Mouse (Mus musculus) cerebellum, postnatal 4 days (tissue): ENCODE results near the gene 2210407C18Rik.

Experiments used
- DNase-seq, 2 experiments: peaks; one replicate each; pipeline ENCODE4 v3.0.0; 2022; ENCODE audit warnings: low spot score in 2 of 2, mixed read lengths in 1 of 2

Gene 2210407C18Rik

DNA sequence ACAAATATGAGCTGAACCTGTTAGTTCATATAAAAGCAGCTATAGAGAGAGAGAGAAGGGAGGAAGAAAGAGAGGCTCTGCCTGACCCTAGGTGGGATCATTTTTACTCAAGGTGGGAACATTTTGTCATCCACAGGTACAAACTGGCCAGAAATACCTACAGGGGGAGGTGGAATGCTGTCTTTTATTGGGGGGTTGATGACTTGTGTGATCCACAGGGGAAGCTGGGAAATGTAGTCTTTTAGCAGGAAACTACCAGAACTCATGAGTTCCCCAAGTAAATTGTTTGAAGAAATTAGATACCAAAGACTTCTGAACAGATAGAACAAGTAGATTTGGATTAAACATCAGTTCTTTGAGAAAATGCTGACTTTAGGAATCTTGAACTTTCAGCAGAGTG lies 13.8 kb downstream of the 2210407C18Rik start:
- DNase-seq, result no peak

- no peak for DNase-seq
Observed at GRCm38 (mm10) chr11:58597837-58598236, 18.0 kb downstream of the 2210407C18Rik start.

DNA sequence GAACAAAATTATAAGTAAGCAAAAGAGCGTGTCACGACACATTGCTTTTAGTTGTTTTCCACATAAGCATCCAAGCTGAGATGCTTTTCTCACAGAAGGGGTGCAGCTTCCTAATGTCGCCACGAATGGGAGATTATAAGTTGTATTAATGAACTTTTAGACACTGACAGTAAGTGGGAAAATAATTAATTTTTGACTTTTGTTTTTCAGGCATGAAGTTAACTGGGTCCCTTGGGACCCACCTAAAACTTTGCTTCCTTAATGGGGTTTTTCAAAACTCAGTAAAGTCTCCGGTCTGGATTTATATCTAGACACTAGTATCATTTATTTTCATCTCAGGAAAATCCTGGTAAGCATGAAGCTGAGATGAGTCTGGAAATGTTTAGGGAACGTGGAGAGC lies 21.1 kb downstream of the 2210407C18Rik start, which contains the start of gene Olfr324:
Gene Olfr324 (plus strand): TSS at position 301 of the 400 bp plus-strand sequence.
- no peak for DNase-seq

GRCm38 (mm10) chr11:58588620-58589250 lies 27.1 kb downstream of the 2210407C18Rik start:
- no peak for DNase-seq

DNA sequence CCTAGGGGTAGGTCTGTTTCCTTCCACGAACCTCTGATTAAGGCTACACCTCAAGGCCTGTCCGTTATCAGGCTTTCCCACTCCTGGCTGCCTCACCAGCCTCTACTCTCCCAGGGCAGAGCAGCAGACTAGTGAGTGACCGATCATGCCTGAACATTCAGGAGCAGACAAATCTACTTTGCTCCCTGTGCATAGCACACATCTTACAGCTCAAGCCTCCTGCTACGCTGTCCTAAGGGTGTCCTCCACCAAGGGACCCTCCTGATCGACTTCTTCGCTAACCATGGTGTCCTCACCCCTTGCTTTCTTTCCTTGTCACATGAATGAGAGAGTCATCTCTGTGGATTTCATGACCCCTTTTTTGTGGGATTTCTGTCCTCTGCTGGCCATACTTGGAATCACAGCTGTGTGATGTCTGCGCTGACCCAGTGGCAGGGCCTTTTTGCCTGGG lies 28.0 kb downstream of the 2210407C18Rik start:
- DNase-seq, result peak in 1 of 2 experiments; percentile 56

- DNase-seq, result no peak
Observed at GRCm38 (mm10) chr11:58578636-58579035, 37.2 kb downstream of the 2210407C18Rik start.

GRCm38 (mm10) chr11:58577430-58577829 lies 38.4 kb downstream of the 2210407C18Rik start, which contains the start of gene Olfr325:
Olfr325 (plus strand) TSS chr11:58577730.
- no peak for DNase-seq

DNA sequence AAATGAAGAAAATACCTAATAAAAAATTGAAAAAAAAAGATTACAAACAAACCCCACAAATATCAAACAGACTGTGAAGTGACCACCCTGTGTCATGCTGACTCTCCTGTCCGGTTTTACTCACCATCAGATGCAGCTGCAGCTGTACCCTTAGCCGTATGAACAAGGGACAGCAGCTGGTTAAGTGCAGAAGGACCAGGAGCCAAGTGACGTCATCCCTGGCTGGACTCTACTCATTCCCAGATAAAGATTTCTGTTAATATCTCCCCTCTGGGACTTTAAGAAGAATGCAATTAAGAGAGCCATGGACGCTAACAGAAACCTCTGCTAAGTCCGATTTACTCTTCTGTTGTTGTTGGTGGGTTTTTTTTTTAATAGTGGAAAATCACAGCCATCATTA lies 45.5 kb downstream of the 2210407C18Rik start, which contains the start of gene Olfr224:
Gene Olfr224 (minus strand): TSS at position 149 of the 400 bp plus-strand sequence.
- no peak for DNase-seq
